Mouse (Mus musculus): Measurements from ENCODE around the gene Lctl. TPM values are rescaled to one million over a fixed set of nuclear protein-coding genes. Genes with fewer than 3 reads are reported as not detected.
A peak's percentile ranks its signal among the peaks of the same experiment; 100 is the strongest.
"Not testable (repeated sequence)": the region's sequence is repeated elsewhere in the genome, so short reads cannot be mapped to it uniquely, and the experiment has no call there.

Lctl gene
- polyA plus RNA-seq, 1 experiment from 2014 or later: not detected

DNA sequence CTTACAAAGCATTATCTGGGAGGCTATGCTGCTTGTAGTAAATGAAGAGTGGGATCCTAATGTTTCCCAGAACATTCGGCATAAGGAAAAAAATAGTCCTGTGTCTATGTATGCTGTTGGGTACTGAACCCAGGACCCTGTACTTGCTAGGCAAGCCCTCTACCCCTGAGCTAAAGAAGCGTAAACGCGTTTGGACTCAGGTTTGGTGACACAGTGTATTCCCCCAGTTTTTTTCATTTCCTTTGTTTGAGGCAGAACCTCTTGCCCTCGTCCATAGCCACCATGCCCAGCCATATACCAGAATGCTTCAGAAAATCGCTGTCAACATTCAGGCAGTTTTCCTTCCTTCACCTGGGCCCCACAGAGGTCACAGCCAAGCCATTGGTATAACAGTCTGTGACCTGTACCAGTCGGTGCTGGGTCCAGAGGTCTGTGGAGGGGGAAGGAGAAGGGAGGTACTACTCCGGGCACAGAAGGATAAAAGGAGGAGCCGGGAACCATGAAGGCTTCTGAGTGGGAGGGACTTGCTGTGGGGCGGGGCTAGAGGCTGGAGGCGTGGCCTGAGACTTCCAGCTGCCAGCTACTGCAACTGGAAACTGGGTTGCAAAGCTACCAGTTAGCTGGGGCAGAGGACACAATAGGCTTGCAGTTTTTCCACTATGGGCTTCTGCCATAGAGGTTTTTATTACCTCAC lies 3.8 kb downstream of the Lctl start:
- H3K4me3 ChIP-seq: no peak overlapping the region
- H3K4me1 ChIP-seq: peaks cover 5% of the 10 kb centered on the region; the same call in 1 of the 2 replicates
- no peak overlapping the region for H3K4me2 ChIP-seq (replicated peaks)
- ATAC-seq (ENCODE audit: insufficient number of reproducible peaks, insufficient read depth, low FRiP score, low TSS enrichment): no peak
- no peak overlapping the region for H3K27ac ChIP-seq
- H3K9ac ChIP-seq: no peak overlapping the region
- no peaks in the 10 kb centered on the region for H3K36me3 ChIP-seq
- H3K27me3 ChIP-seq: no peaks in the 10 kb centered on the region
- 39% methylated on average over 11 of the region's 11 CpGs for WGBS
- H3K9me3 ChIP-seq: no peaks in the 10 kb centered on the region

DNA sequence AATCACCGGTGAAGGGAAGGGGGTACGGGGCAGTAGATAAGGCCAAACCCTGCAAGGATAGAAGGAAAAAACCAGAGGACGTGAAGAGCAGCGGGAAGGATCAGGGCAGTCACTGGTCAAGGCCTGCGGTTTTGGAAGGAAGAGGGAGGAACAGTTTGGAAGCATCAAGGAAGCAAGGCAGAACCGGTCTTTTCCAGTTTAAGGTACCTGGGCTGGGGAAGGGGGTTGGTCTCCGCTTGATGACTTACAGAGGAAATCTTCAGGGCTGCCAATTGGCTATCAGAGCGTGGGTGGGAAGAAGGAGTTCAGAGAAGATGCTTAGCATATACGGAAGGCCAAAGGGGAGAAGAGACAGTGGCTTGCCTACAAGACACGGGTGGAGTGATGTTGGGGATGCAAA lies 5.7 kb downstream of the Lctl start:
- WGBS: 91% methylated on average over 10 of the region's 10 CpGs
- Histone ChIP-seq H3K4me2 (replicated peaks) (no peak overlapping the region), H3K4me1 (peaks cover 8% of the 10 kb centered on the region; the same call in 1 of the 2 replicates), H3K27me3 (no peaks in the 10 kb centered on the region), H3K4me3 (no peak overlapping the region), H3K9ac (no peak overlapping the region), H3K9me3 (no peaks in the 10 kb centered on the region), H3K36me3 (no peaks in the 10 kb centered on the region), H3K27ac (no peak overlapping the region)
- ATAC-seq (ENCODE audit: insufficient number of reproducible peaks, insufficient read depth, low FRiP score, low TSS enrichment): no peak

DNA sequence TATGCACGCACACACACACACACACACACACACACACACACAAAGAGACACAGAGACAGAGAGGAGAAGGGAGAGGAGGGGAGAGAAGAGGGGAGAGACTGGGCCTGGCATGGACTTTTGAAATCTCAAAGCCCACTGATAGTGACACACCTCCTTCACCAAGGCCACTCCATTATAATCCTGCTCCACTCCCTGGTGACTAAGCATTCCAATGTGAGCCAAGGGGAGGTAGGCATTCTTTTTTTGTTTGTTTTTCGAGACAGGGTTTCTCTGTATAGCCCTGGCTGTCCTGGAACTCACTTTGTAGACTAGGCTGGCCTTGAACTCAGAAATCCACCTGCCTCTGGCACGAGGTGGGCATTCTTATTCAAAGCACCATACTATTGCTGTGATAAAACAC lies 7.9 kb downstream of the Lctl start:
- not testable (repeated sequence) for ATAC-seq (ENCODE audit: insufficient number of reproducible peaks, insufficient read depth, low FRiP score, low TSS enrichment); H3K9me3 ChIP-seq; H3K4me1 ChIP-seq; H3K27ac ChIP-seq; H3K4me2 ChIP-seq (replicated peaks); H3K27me3 ChIP-seq; H3K9ac ChIP-seq; H3K36me3 ChIP-seq; H3K4me3 ChIP-seq
- 75% methylated on average over 3 of the region's 3 CpGs for WGBS

DNA sequence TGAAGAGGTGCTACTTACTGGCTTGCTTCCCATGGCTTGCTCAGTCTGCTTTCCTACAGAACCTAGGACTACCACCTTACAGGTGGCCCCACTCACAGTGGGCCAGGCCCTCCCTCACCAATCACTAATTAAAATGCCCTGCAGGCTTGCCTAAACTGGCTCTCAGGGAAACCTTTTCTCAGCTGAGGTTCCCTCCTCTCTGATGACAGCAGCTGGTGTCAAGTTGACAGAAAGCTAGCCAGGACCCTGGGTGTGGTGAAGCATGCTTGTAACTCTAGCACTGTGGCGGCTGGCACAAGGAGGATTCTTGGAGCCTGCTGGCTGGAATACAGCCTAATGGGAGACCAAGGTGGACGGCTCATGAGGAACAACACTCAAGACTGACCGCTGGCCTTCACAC lies 8.4 kb downstream of the Lctl start:
- Histone ChIP-seq H3K27me3 (no peaks in the 10 kb centered on the region), H3K9me3 (no peaks in the 10 kb centered on the region), H3K4me2 (replicated peaks) (no peak overlapping the region), H3K4me3 (no peak overlapping the region), H3K4me1 (peaks cover 8% of the 10 kb centered on the region; the same call in 1 of the 2 replicates), H3K9ac (no peak overlapping the region), H3K36me3 (no peaks in the 10 kb centered on the region), H3K27ac (no peak overlapping the region)
- no peak for ATAC-seq (ENCODE audit: insufficient number of reproducible peaks, insufficient read depth, low FRiP score, low TSS enrichment)
- WGBS: 62% methylated on average over 3 of the region's 3 CpGs

DNA sequence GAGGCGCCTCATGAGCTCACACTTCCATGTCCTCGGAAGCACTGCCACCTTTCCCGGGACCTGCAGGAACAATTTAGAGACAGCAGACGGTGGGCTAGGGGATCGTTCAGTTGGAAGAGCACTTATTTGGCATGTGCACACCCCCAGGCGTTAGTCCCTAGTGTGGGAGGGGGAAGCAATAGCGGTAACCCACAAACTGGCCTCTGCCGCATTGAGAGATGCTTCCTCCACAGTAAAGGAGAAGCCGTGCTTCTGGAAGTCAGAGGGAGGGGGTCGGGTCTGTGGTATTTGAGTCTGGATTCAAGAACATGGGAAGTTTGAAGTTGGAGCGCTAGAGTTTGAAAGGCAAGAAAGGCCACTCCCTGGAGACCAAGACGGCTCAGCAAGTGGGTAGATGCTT lies 9.2 kb downstream of the Lctl start:
- H3K9ac ChIP-seq: no peak overlapping the region
- no peak overlapping the region for H3K4me3 ChIP-seq
- ATAC-seq (ENCODE audit: insufficient number of reproducible peaks, insufficient read depth, low FRiP score, low TSS enrichment): no peak
- no peak overlapping the region for H3K27ac ChIP-seq
- no peaks in the 10 kb centered on the region for H3K36me3 ChIP-seq
- WGBS: 60% methylated on average over 12 of the region's 12 CpGs
- H3K27me3 ChIP-seq: no peaks in the 10 kb centered on the region
- peaks cover 8% of the 10 kb centered on the region; the same call in 1 of the 2 replicates for H3K4me1 ChIP-seq
- H3K9me3 ChIP-seq: no peaks in the 10 kb centered on the region
- H3K4me2 ChIP-seq (replicated peaks): no peak overlapping the region

DNA sequence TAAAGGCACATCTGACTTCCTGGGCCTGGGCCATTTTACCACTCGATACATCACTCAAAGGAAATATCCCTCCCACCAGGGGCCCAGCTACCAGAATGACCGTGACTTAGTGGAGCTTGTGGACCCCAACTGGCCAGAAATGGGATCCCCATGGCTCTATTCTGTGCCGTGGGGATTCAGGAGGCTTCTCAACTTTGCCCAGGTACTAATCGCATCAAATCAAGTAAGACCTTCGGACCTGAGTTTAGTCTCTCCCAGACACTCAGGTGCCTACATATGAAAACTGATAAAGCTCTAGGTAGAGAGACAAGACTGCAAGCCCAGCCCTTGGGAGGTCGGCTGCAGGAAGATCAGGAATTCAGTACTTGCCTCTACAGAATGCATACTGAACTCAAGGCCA lies 14.7 kb downstream of the Lctl start:
- Histone ChIP-seq H3K4me3 (no peak overlapping the region), H3K4me2 (replicated peaks) (no peak overlapping the region), H3K9me3 (no peaks in the 10 kb centered on the region), H3K9ac (no peak overlapping the region), H3K27me3 (no peaks in the 10 kb centered on the region), H3K27ac (no peak overlapping the region), H3K4me1 (0 out of 2 replicates have a peak, but pooled peaks cover under 1% of the 10 kb centered on the region), H3K36me3 (peaks cover 10% of the 10 kb centered on the region; the same call in 1 of the 2 replicates)
- no peak for ATAC-seq (ENCODE audit: insufficient number of reproducible peaks, insufficient read depth, low FRiP score, low TSS enrichment)
- 82% methylated on average over 6 of the region's 6 CpGs for WGBS

DNA sequence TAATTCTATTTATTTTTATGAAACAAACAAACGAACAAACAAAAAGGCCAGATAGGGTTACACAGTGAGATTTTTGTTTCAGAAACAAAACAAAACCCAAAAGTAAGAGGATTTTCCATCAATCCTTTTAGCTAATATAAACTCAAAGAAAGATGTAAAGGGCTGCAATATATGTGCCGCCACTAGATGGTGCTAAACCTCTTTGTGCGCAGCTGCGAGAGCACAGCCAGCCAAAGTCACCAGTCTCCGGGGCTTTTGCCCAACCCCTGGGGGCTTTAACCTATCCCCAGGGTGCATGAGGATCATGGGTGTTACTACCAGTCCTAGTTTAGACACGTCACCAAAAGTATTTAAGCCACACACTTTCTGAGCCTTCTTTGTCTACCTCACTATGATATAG lies 21.9 kb downstream of the Lctl start:
- WGBS: 5% methylated on average over 6 of the region's 6 CpGs
- H3K27me3 ChIP-seq; H3K4me3 ChIP-seq; ATAC-seq (ENCODE audit: insufficient number of reproducible peaks, insufficient read depth, low FRiP score, low TSS enrichment); H3K9me3 ChIP-seq; H3K27ac ChIP-seq; H3K4me1 ChIP-seq; H3K9ac ChIP-seq; H3K4me2 ChIP-seq (replicated peaks): not testable (repeated sequence)
- H3K36me3 ChIP-seq: peaks cover 39% of the 10 kb centered on the region

DNA sequence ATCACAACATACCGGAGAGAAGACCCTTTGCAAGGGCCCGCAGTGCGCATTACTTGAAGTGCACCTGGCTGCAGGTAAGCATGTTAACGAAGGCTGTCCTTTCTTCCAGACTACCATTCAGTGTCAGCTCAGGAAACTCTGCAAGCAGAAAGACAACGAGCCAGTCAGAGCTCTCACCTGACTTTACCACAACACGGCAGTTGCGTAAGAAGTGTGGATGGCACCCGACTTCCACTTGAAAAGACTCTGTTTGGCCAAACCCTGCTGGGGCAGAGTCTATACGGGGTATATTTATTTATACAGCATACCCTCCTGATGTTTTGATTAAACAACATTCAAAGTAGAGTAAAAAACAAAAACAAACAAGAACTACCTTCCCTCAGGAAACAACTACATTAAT lies 22.9 kb downstream of the Lctl start:
- no peaks in the 10 kb centered on the region for H3K9me3 ChIP-seq
- H3K4me3 ChIP-seq: no peak overlapping the region
- H3K36me3 ChIP-seq: peaks cover 39% of the 10 kb centered on the region
- WGBS: 91% methylated on average over 9 of the region's 9 CpGs
- no peak for ATAC-seq (ENCODE audit: insufficient number of reproducible peaks, insufficient read depth, low FRiP score, low TSS enrichment)
- H3K4me1 ChIP-seq: no peaks in the 10 kb centered on the region
- no peaks in the 10 kb centered on the region for H3K27me3 ChIP-seq
- H3K27ac ChIP-seq: no peak overlapping the region
- H3K9ac ChIP-seq: no peak overlapping the region
- no peak overlapping the region for H3K4me2 ChIP-seq (replicated peaks)

DNA sequence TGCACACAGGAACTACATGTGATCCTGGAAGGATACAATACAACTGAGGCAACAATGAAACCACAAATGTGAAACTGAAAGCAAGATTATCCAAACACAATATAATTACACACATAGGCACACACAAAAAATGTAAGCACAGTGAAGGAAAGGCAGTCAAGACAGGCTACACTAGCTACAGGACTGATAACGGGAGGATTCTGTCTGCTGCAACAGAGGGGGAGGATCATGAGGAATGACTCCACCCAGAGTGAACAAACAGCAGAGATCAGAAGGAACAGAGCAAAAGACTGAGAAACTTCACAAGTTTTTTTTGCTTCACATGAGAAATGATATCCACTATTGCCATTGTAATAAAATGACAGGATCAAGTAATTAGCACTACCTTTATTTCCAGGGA lies 39.7 kb downstream of the Lctl start:
- Histone ChIP-seq H3K27me3 (no peaks in the 10 kb centered on the region), H3K27ac (no peak overlapping the region), H3K9me3 (no peaks in the 10 kb centered on the region), H3K4me2 (replicated peaks) (no peak overlapping the region), H3K4me3 (no peak overlapping the region), H3K36me3 (peaks cover 48% of the 10 kb centered on the region), H3K4me1 (no peaks in the 10 kb centered on the region), H3K9ac (no peak overlapping the region)
- 88% methylated on average over 1 of the region's 1 CpGs for WGBS
- no peak for ATAC-seq (ENCODE audit: insufficient number of reproducible peaks, insufficient read depth, low FRiP score, low TSS enrichment)

DNA sequence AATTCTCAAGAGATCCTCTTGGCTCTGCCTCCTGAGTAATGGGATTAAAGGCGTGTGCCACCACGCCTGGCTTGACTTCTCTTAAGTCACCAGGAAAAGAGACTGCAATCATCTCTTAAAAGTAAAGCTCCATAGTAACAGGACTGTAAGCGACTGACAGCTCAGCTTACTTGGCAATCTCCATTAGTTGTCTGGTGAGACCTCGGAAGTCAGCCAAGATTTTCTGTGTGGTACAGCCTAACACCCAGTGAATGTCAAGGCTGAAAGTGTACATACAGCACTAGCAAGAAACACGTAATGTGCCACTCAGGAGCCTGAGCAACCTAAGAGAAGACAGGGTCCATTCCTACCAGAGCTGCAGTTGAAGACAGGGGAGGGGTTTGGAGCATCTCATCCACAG lies 43.5 kb downstream of the Lctl start:
- H3K27me3 ChIP-seq: no peaks in the 10 kb centered on the region
- ATAC-seq (ENCODE audit: insufficient number of reproducible peaks, insufficient read depth, low FRiP score, low TSS enrichment): no peak
- no peaks in the 10 kb centered on the region for H3K4me1 ChIP-seq
- H3K27ac ChIP-seq: no peak overlapping the region
- H3K4me3 ChIP-seq: no peak overlapping the region
- 93% methylated on average over 5 of the region's 5 CpGs for WGBS
- H3K9ac ChIP-seq: no peak overlapping the region
- H3K36me3 ChIP-seq: peaks cover 38% of the 10 kb centered on the region
- H3K4me2 ChIP-seq (replicated peaks): no peak overlapping the region
- H3K9me3 ChIP-seq: no peaks in the 10 kb centered on the region

DNA sequence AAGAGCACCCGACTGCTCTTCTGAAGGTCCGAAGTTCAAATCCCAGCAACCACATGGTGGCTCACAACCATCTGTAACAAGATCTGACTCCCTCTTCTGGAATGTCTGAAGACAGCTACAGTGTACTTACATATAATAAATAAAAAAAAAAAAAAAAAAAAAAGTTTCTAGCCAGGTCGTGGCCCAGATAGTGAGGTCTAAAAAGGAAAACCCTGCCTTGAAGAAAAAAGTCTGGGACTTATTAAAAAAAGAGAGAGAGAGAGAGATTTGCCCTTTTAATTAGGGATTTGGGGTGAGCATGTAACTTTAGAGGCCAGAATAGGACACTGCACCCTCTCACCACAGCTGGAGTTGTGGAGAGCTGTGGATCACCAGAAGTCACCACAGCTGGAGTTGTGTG lies 53.0 kb downstream of the Lctl start:
- 90% methylated on average over 3 of the region's 3 CpGs for WGBS
- ATAC-seq (ENCODE audit: insufficient number of reproducible peaks, insufficient read depth, low FRiP score, low TSS enrichment); H3K4me3 ChIP-seq; H3K27me3 ChIP-seq; H3K4me2 ChIP-seq (replicated peaks); H3K36me3 ChIP-seq; H3K9ac ChIP-seq; H3K9me3 ChIP-seq; H3K27ac ChIP-seq: not testable (repeated sequence)
- H3K4me1 ChIP-seq: peaks cover 12% of the 10 kb centered on the region

DNA sequence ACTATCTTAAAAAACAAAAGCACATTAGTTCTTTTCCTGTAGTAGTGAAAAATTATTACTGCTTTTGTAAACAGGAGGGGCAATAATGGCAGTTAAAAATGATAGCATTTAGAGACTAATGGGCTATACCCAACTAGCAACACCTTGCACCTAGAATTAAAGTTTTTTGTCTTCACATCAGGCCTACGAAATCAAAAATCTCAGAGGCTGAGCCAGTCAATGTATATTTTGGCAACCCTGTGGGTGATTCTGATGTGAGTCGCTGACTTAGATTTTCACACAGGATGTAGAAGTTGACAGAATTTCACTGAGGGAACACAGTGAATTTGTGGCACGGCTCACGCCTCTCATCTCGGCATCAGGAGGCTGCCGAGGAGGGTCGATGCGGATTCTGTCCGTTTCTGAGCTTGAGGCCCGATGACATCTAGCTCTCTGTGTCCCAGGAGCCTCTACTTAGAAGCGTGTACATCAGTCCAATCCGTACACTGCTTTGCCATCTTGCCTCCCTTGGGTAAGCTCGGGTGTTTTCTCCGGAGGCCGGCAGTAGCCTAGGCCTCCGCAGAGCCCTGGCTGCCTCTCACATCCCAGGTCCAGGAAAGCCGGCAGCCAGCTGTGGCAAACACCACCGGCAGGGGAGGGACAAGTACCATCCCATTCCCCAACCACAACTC lies 55.3 kb downstream of the Lctl start:
- 0 out of 2 replicates have a peak, but pooled peaks have one; percentile 41 for ATAC-seq (ENCODE audit: insufficient number of reproducible peaks, insufficient read depth, low FRiP score, low TSS enrichment)
- H3K27me3 ChIP-seq: no peaks in the 10 kb centered on the region
- peak overlapping the region; percentile 93 for H3K27ac ChIP-seq
- no peaks in the 10 kb centered on the region for H3K9me3 ChIP-seq
- peaks cover 27% of the 10 kb centered on the region for H3K36me3 ChIP-seq
- H3K4me3 ChIP-seq: peak overlapping the region; percentile 94
- H3K4me2 ChIP-seq (replicated peaks): peak overlapping the region; percentile 83
- H3K4me1 ChIP-seq: peaks cover 14% of the 10 kb centered on the region
- H3K9ac ChIP-seq: peak overlapping the region; percentile 88
- 3% methylated on average over 18 of the region's 18 CpGs for WGBS
